ENCODE assay signal across 20 mouse cellular contexts in genomic region chr1:54984154-54984553, GRCm38 (mm10). TPM values are rescaled to one million over a fixed set of nuclear protein-coding genes. Genes with fewer than 3 reads are reported as not detected.
DNase-seq lines count a peak whose midpoint lies in the region; ATAC-seq and TF ChIP-seq lines count a peak whose summit lies in the region.
"Had no signal": no experiment of that assay in that cellular context is flagged by ENCODE, and none has a peak within 500 bp of the region (broad histone marks: within the 10 kb centered on the region; RNA-seq: fewer than 3 reads in every experiment).

No protein-coding gene starts in this region.

- no peak overlapping the region for H3K4me3 ChIP-seq in intestine, embryonic 14.5 days (ENCODE audit: low read depth, low read length)
- H3K4me3 ChIP-seq in intestine, postnatal 0 days (ENCODE audit: low read depth, low read length), result no peak overlapping the region
- H3K4me3 ChIP-seq in intestine, embryonic 16.5 days (ENCODE audit: low read length), result no peak overlapping the region
- H3K4me3 ChIP-seq in intestine, embryonic 15.5 days (replicated peaks), result no peak overlapping the region
- no peak overlapping the region for H3K4me3 ChIP-seq in midbrain, embryonic 11.5 days (ENCODE audit: low read depth, low read length)
- no peak overlapping the region for H3K4me3 ChIP-seq in midbrain, embryonic 15.5 days
- H3K4me3 ChIP-seq in neural tube, embryonic 15.5 days (replicated peaks), result no peak overlapping the region

- H3K9ac ChIP-seq in intestine, embryonic 14.5 days (ENCODE audit: low read length), result no peak overlapping the region
- no peak overlapping the region for H3K9ac ChIP-seq in intestine, postnatal 0 days (ENCODE audit: low read depth, low read length)
- H3K9ac ChIP-seq in intestine, embryonic 16.5 days (ENCODE audit: low read depth, low read length), result no peak overlapping the region
- H3K9ac ChIP-seq in intestine, embryonic 15.5 days, result no peak overlapping the region
- no peak overlapping the region for H3K9ac ChIP-seq in midbrain, embryonic 11.5 days (ENCODE audit: low read length)
- H3K9ac ChIP-seq in midbrain, embryonic 15.5 days, result no peak overlapping the region
- H3K9ac ChIP-seq in neural tube, embryonic 15.5 days (replicated peaks), result no peak overlapping the region

- H3K9me3 ChIP-seq in intestine, embryonic 14.5 days (ENCODE audit: control insufficient read depth, low read length), result no peaks in the 10 kb centered on the region
- H3K9me3 ChIP-seq in intestine, postnatal 0 days (ENCODE audit: control insufficient read depth), result no peaks in the 10 kb centered on the region
- no peaks in the 10 kb centered on the region for H3K9me3 ChIP-seq in intestine, embryonic 16.5 days (ENCODE audit: control insufficient read depth, low read length)
- no peaks in the 10 kb centered on the region for H3K9me3 ChIP-seq in intestine, embryonic 15.5 days
- no peaks in the 10 kb centered on the region for H3K9me3 ChIP-seq in midbrain, embryonic 11.5 days (ENCODE audit: control insufficient read depth, low read length)
- no peaks in the 10 kb centered on the region for H3K9me3 ChIP-seq in midbrain, embryonic 15.5 days
- no peaks in the 10 kb centered on the region for H3K9me3 ChIP-seq in neural tube, embryonic 15.5 days (replicated peaks)
- H3K9me3 ChIP-seq: G1E had no signal

- H3K4me2 ChIP-seq in intestine, embryonic 14.5 days (ENCODE audit: low read length), result no peak overlapping the region
- no peak overlapping the region for H3K4me2 ChIP-seq in intestine, postnatal 0 days (replicated peaks; ENCODE audit: low read depth)
- no peak overlapping the region for H3K4me2 ChIP-seq in intestine, embryonic 16.5 days (ENCODE audit: low read depth, low read length)
- no peak overlapping the region for H3K4me2 ChIP-seq in intestine, embryonic 15.5 days (replicated peaks)
- no peak overlapping the region for H3K4me2 ChIP-seq in midbrain, embryonic 11.5 days
- H3K4me2 ChIP-seq in midbrain, embryonic 15.5 days, result no peak overlapping the region
- no peak overlapping the region for H3K4me2 ChIP-seq in neural tube, embryonic 15.5 days

- DNase-seq in intestine, embryonic 14.5 days (ENCODE audit: low spot score), result peak; percentile 47
- DNase-seq in midbrain, embryonic 11.5 days (ENCODE audit: low spot score, missing footprints), result peak; percentile 81
- DNase-seq in neural tube, embryonic 10.5 days (ENCODE audit: extremely low spot score, low spot score), result no peak
- DNase-seq: adrenal gland, adult 2 months; adrenal gland, adult 8-10 months; adrenal gland, postnatal 10 days; adrenal gland, postnatal 25 days; B cell, adult 2 months; cerebellum, adult 11 months; cerebellum, adult 11-12 months had no signal

- 90% methylated on average over 7 of the region's 7 CpGs for WGBS in intestine, embryonic 14.5 days
- 87% methylated on average over 7 of the region's 7 CpGs for WGBS in intestine, postnatal 0 days
- WGBS in intestine, embryonic 16.5 days, result 91% methylated on average over 7 of the region's 7 CpGs
- 87% methylated on average over 7 of the region's 7 CpGs for WGBS in intestine, embryonic 15.5 days
- 89% methylated on average over 7 of the region's 7 CpGs for WGBS in midbrain, embryonic 11.5 days
- 92% methylated on average over 7 of the region's 7 CpGs for WGBS in midbrain, embryonic 15.5 days
- WGBS in neural tube, embryonic 15.5 days, result 74% methylated on average over 7 of the region's 7 CpGs

- TF ChIP-seq CTCF in intestine, postnatal 0 days (IDR thresholded peaks at IDR 0.05; ENCODE audit: low read depth), result no peak

- no peaks in the 10 kb centered on the region for H3K27me3 ChIP-seq in intestine, embryonic 14.5 days (replicated peaks; ENCODE audit: control insufficient read depth, insufficient read depth, low read length)
- no peaks in the 10 kb centered on the region for H3K27me3 ChIP-seq in intestine, postnatal 0 days (replicated peaks; ENCODE audit: control insufficient read depth, insufficient read depth, low read length)
- no peaks in the 10 kb centered on the region for H3K27me3 ChIP-seq in intestine, embryonic 16.5 days (replicated peaks; ENCODE audit: control insufficient read depth, insufficient read depth, low read length)
- H3K27me3 ChIP-seq in intestine, embryonic 15.5 days (replicated peaks), result no peaks in the 10 kb centered on the region
- H3K27me3 ChIP-seq in midbrain, embryonic 11.5 days (ENCODE audit: control insufficient read depth, insufficient read depth, low read length), result no peaks in the 10 kb centered on the region
- no peaks in the 10 kb centered on the region for H3K27me3 ChIP-seq in midbrain, embryonic 15.5 days (replicated peaks)
- no peaks in the 10 kb centered on the region for H3K27me3 ChIP-seq in neural tube, embryonic 15.5 days (replicated peaks)
- H3K27me3 ChIP-seq: CH12.LX, Patski had no signal

- H3K36me3 ChIP-seq in intestine, embryonic 14.5 days (ENCODE audit: control insufficient read depth, insufficient read depth, low read length), result peaks cover 50% of the 10 kb centered on the region
- H3K36me3 ChIP-seq in intestine, postnatal 0 days (ENCODE audit: control insufficient read depth, insufficient read depth), result peaks cover 34% of the 10 kb centered on the region
- H3K36me3 ChIP-seq in intestine, embryonic 16.5 days (ENCODE audit: control insufficient read depth, insufficient read depth, low read length), result 0 out of 2 replicates have a peak, but pooled peaks cover 3% of the 10 kb centered on the region
- H3K36me3 ChIP-seq in intestine, embryonic 15.5 days, result peaks cover 16% of the 10 kb centered on the region
- H3K36me3 ChIP-seq in midbrain, embryonic 11.5 days (ENCODE audit: control insufficient read depth, insufficient read depth, low read length), result peaks cover 8% of the 10 kb centered on the region; the same call in 1 of the 2 replicates
- H3K36me3 ChIP-seq in midbrain, embryonic 15.5 days (replicated peaks), result peaks cover 14% of the 10 kb centered on the region
- H3K36me3 ChIP-seq in neural tube, embryonic 15.5 days, result peaks cover 31% of the 10 kb centered on the region

- no peak overlapping the region for H3K27ac ChIP-seq in intestine, embryonic 14.5 days (ENCODE audit: low read depth)
- H3K27ac ChIP-seq in intestine, postnatal 0 days (ENCODE audit: low read depth, low read length), result no peak overlapping the region
- H3K27ac ChIP-seq in intestine, embryonic 16.5 days (ENCODE audit: low read length), result no peak overlapping the region
- H3K27ac ChIP-seq in intestine, embryonic 15.5 days, result no peak overlapping the region
- H3K27ac ChIP-seq in midbrain, embryonic 11.5 days (ENCODE audit: low read depth, low read length), result no peak overlapping the region
- H3K27ac ChIP-seq in midbrain, embryonic 15.5 days, result no peak overlapping the region
- H3K27ac ChIP-seq in neural tube, embryonic 15.5 days (replicated peaks), result no peak overlapping the region

- ATAC-seq in intestine, embryonic 14.5 days (replicated peaks; ENCODE audit: low FRiP score, low TSS enrichment, low read depth), result no peak
- no peak for ATAC-seq in intestine, postnatal 0 days
- 0 out of 2 replicates have a peak, but pooled peaks have one; percentile 21 for ATAC-seq in intestine, embryonic 16.5 days
- ATAC-seq in intestine, embryonic 15.5 days, result no peak
- ATAC-seq in midbrain, embryonic 11.5 days (ENCODE audit: low FRiP score), result no peak
- no peak for ATAC-seq in midbrain, embryonic 15.5 days (replicated peaks)
- peak; percentile 51; the same call in 1 of the 2 replicates for ATAC-seq in neural tube, embryonic 15.5 days (ENCODE audit: low FRiP score)
- ATAC-seq: activated CD4-positive, CD25-positive, alpha-beta regulatory T cell, adult 4 months; CD4-positive, CD25-positive, alpha-beta regulatory T cell, adult 4 months had no signal

- no peaks in the 10 kb centered on the region for H3K4me1 ChIP-seq in intestine, embryonic 14.5 days (replicated peaks; ENCODE audit: control insufficient read depth, insufficient read depth, low read length)
- H3K4me1 ChIP-seq in intestine, postnatal 0 days (replicated peaks; ENCODE audit: control insufficient read depth, insufficient read depth, low read length), result no peaks in the 10 kb centered on the region
- H3K4me1 ChIP-seq in intestine, embryonic 16.5 days (ENCODE audit: control insufficient read depth, insufficient read depth, low read length), result no peaks in the 10 kb centered on the region
- no peaks in the 10 kb centered on the region for H3K4me1 ChIP-seq in intestine, embryonic 15.5 days (replicated peaks)
- no peaks in the 10 kb centered on the region for H3K4me1 ChIP-seq in midbrain, embryonic 11.5 days (ENCODE audit: control insufficient read depth, insufficient read depth, low read length)
- no peaks in the 10 kb centered on the region for H3K4me1 ChIP-seq in midbrain, embryonic 15.5 days
- no peaks in the 10 kb centered on the region for H3K4me1 ChIP-seq in neural tube, embryonic 15.5 days

RNA-seq across cellular contexts. Expression of gene Sf3b1, which starts 43.1 kb away (rescaled TPM):
- polyA plus RNA-seq in intestine, embryonic 14.5 days (2014; fragmentation: Nextera tagmentation; extraction: Ambion mirVana), result 293 and 313 TPM in 2 replicates
- polyA plus RNA-seq in intestine, postnatal 0 days (2015; fragmentation: Nextera tagmentation; extraction: Ambion mirVana), result 146 and 149 TPM in 2 replicates
- polyA plus RNA-seq in intestine, embryonic 16.5 days (2015; fragmentation: Nextera tagmentation; extraction: Ambion mirVana), result 246 and 257 TPM in 2 replicates
- 269 and 327 TPM in 2 replicates for polyA plus RNA-seq in intestine, embryonic 15.5 days (2015; fragmentation: Nextera tagmentation; extraction: Ambion mirVana)
- 365 and 366 TPM in 2 replicates for polyA plus RNA-seq in midbrain, embryonic 11.5 days (2014; fragmentation: Nextera tagmentation; extraction: Ambion mirVana)
- 287 and 305 TPM in 2 replicates for polyA plus RNA-seq in midbrain, embryonic 15.5 days (2015; fragmentation: Nextera tagmentation; extraction: Ambion mirVana)
- 258 and 272 TPM in 2 replicates for polyA plus RNA-seq in neural tube, embryonic 15.5 days (2015; fragmentation: Nextera tagmentation; extraction: Ambion mirVana)

RNA-seq across cellular contexts. Expression of gene Ankrd44, which starts 58.0 kb away (rescaled TPM):
- 15.3 and 16.0 TPM in 2 replicates for polyA plus RNA-seq in intestine, embryonic 14.5 days (2014; fragmentation: Nextera tagmentation; extraction: Ambion mirVana)
- polyA plus RNA-seq in intestine, postnatal 0 days (2015; fragmentation: Nextera tagmentation; extraction: Ambion mirVana), result 5.5 and 7.0 TPM in 2 replicates
- polyA plus RNA-seq in intestine, embryonic 16.5 days (2015; fragmentation: Nextera tagmentation; extraction: Ambion mirVana), result 7.2 and 7.6 TPM in 2 replicates
- 7.4 and 8.5 TPM in 2 replicates for polyA plus RNA-seq in intestine, embryonic 15.5 days (2015; fragmentation: Nextera tagmentation; extraction: Ambion mirVana)
- 10.1 and 14.0 TPM in 2 replicates for polyA plus RNA-seq in midbrain, embryonic 11.5 days (2014; fragmentation: Nextera tagmentation; extraction: Ambion mirVana)
- polyA plus RNA-seq in midbrain, embryonic 15.5 days (2015; fragmentation: Nextera tagmentation; extraction: Ambion mirVana), result 29.6 and 32.3 TPM in 2 replicates
- 21.4 and 23.1 TPM in 2 replicates for polyA plus RNA-seq in neural tube, embryonic 15.5 days (2015; fragmentation: Nextera tagmentation; extraction: Ambion mirVana)

Comparison
In these comparisons a context has a peak if more than half of its experiments do, and no peak if none do; other contexts are left out.
1. ATAC-seq: peak in intestine, embryonic 16.5 days (single experiment) and neural tube, embryonic 15.5 days (single experiment); none in intestine, embryonic 14.5 days (single experiment), intestine, postnatal 0 days (single experiment), intestine, embryonic 15.5 days (single experiment), midbrain, embryonic 11.5 days (single experiment) and midbrain, embryonic 15.5 days (single experiment).